Mouse (Mus musculus): Measurements from ENCODE around the gene Cers6. TPM values are rescaled to one million over a fixed set of nuclear protein-coding genes. Genes with fewer than 3 reads are reported as not detected.
A peak's percentile ranks its signal among the peaks of the same experiment; 100 is the strongest.

Gene Cers6
- polyA plus RNA-seq, 1 experiment from 2014 or later = 13.8 TPM

DNA sequence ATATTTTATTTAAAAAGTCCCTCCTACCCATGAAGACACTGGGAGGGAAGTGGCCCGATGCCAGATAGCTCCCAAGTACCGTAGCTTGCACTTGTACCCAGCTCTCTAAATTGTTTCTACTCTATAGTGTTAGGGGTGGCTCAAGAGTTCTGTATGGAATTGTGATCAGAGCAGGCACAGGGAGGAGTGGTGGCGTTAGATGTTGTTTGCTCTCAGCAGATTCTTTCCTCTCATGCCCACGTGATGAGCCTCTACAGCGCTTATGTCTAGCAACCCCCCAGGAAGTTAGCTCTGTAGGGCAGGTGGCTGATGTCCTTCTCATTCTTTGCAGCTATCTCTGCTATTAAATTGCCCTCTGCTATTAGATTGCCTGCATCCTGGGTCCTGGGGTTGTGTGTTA lies 98.8 kb downstream of the Cers6 start:
- peak; percentile 63 for DNase-seq (ENCODE audit: low spot score)

DNA sequence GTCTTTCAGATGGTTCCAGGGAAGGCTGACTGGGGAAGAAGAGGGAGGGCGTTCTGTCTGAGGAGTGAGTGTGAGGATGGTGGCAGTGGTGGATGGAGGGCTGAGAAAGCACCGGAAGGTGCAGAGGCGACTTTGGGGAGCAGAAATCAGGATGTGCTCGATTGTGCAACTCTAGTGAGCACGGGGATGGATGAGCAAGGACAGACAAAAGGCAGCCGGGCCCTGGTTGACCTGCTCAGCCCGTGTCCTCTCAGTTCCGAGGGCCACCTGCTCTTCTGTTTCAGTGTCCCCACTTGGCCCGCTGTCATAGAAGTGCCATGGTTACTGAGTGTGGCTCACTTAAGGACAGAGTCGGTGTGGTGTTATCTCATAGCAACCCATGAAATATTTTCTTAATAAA lies 99.4 kb downstream of the Cers6 start:
- DNase-seq (ENCODE audit: low spot score) = no peak

DNA sequence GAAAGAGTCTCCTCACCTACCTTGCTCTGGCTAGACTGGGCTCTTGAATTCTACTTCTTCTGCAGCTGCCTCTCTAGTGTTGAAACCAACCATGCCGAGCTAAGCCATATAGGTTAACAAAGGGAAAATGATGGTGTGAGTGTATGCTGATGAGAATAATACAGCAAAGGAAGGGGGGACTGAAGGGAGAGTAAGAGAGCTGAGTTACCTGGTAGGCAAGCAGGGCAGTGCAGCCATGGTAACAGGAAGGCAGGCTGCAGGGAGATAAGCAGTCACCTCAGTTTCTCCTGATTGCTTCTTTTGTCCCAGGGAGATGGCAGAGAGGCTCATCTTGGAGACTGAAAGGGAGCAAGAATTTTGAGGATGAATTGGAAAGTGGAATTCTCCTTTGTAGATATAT lies 105.1 kb downstream of the Cers6 start:
- DNase-seq (ENCODE audit: low spot score) = no peak

DNA sequence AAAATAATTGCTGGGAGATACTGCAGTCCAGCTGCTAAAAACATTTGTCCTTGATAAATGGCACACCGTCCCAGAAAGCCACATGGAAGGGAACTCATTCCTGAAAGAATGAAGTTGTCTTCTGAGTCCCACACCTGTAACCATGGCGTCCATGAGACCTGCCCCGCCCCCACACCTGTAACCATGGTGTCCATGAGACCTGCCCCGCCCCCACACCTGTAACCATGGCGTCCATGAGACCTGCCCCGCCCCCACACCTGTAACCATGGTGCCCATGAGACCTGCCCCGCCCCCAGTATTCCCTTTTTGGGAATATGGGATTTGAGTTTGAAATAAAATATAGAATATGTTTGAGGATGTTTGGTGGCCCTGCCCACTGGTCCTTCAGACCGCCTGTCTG lies 106.8 kb downstream of the Cers6 start:
- no peak for DNase-seq (ENCODE audit: low spot score)

DNA sequence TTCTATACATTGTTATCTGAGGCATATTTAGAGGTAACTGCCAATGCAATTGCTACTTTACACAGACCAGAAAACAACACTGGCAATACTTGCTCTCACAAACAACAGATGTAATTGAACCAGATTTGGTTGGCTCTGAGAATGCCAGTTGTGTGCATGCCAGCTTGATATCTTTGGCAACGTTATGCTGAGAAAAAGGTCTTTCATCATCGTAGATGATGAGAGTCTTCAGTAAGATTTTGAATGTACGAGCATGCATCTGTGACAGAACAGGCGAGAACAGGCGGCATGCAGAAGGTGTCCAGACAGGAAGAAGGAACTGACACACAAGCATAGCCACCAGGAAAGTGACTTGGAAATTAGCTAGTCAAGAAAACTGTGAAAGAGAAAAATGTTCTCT lies 110.6 kb downstream of the Cers6 start:
- DNase-seq (ENCODE audit: low spot score) = no peak

DNA sequence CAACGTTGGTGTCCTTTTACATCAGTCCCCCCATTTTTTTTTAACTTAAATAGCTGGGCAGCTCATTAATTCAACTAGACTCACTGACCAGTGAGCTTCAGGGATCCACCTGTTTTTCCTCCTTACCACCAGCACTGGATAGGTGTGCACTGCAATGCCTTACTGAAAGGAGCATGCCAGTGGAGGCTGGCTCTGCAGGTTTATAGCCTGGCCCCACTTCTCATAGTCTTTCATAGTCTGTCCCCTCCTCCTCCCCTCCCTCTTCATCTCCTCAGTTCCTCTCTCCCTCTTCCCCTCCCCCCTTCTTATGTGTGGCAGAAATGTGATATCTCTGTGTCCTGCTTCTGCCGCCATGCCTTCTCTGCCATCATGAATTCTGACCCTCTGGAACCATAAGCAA lies 112.5 kb downstream of the Cers6 start:
- DNase-seq (ENCODE audit: low spot score) = no peak

DNA sequence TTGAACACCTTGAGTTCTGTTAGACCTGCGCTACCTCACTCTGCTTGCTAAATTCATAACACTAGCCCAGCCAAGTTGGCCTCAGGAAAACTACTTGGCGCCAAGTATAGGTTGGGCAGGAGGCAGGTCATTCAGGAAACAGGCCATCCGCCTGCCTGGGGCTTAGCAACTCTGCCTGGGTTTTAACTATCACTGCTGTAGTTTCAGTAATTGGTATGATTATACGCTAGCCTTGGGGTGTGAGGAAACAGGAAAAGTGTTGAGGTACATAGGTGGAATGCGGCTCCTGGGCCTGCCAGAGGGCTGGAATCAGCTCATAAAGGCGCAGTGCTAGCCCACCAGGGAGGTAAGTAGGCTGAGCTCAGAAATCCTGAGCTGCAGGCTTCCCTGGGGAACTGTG lies 114.0 kb downstream of the Cers6 start:
- no peak for DNase-seq (ENCODE audit: low spot score)

DNA sequence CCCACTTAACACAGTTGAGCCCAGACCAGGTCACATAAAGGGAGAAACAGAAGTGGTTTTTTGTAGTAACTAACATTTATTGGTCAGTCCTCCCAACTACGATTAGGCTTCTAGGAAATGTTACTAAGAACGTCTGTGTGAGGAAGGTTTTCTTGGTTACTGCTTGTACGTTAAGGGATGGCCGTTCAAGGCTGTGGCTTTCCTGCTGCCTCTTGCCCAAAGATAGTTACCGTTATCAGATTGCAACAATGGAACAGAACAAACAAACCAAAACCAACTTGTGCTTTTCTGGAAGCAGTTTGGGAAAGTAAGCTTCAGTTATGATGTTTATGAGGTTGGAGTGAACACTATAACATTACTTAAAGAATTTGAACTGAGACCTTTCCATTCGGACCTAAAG lies 114.5 kb downstream of the Cers6 start:
- DNase-seq (ENCODE audit: low spot score) = no peak

DNA sequence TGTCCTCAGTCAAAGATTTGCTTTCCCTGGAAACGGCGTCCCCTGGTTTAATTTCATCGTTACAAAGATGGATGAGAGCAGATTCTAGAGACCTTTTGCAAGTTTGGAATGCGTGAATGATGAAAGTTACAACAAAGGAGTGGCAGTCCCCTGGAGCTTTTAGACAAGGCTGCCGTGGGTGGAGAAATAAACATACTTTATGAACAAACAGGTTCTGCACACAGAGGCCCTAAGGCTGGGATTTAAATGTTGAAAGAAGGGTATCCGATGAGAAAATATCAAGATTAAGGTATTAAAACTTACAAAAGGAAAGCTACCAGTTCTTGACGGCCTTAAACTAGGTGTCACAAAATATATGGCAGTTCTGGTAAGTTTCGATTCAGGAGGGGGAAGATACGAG lies 117.0 kb downstream of the Cers6 start:
- DNase-seq (ENCODE audit: low spot score) = no peak

DNA sequence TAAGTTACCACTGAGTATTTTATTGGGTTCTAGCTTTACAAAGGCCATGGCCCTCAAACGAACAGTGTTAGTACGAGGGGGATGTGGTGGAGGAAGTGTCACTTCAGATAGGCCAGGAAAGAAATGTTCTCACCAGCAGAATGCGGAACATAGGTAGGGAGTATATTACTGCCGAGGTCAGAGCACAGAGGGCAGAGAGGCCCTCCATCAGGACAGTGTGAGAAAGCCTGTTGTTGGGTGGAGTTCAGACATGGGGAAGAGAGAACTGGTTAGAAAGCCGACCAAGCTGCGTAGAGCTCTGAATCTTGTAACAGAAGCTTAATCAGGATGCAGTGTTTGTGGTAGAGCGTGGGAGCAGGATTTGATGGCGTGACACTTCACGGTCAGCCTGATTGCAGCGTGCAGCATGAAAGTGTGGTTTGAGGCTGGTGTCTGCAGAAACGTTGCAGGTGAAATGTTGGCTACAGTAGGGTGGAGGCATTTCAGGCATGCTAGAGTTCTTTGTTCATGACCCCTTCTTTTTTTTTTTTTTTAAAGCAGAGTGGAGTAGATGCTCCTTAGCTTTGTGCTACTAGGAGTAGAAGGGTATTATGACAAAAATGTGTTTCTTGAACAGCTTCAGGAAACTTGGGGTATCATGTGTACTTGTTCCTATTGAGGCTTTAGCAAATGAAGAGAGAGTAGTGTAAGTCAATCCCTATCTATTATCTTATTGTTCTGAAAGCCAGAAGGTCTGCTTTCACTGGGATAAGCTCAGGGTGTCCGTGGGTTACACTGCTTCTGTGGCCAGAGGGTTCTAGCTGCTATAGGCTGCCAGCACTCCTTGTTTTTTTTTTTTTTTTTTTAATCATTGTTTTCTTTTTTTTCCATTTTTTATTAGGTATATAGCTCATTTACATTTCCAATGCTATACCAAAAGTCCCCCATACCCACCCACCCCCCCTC lies 117.7 kb downstream of the Cers6 start:
- peak; percentile 44 for DNase-seq (ENCODE audit: low spot score)

DNA sequence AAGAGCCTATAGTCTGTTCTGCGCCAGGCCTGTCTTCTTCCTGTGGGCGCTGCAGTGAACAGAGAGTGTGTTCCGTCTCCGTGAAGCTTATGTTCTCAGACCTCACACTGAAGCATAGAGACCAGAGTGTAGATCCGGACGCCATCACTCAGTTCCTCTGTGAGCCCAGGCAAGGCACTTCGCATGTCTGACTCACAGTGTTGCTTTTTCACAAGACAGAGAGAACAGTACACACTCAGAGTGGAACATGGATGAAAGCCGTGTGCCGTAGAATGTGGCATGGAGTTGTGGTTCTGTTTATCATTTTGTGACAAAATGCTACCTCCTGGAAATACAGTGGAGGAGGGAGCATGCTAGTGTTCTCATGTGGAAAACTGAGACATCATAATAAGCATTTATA lies 120.1 kb downstream of the Cers6 start:
- peak; percentile 22 for DNase-seq (ENCODE audit: low spot score)

DNA sequence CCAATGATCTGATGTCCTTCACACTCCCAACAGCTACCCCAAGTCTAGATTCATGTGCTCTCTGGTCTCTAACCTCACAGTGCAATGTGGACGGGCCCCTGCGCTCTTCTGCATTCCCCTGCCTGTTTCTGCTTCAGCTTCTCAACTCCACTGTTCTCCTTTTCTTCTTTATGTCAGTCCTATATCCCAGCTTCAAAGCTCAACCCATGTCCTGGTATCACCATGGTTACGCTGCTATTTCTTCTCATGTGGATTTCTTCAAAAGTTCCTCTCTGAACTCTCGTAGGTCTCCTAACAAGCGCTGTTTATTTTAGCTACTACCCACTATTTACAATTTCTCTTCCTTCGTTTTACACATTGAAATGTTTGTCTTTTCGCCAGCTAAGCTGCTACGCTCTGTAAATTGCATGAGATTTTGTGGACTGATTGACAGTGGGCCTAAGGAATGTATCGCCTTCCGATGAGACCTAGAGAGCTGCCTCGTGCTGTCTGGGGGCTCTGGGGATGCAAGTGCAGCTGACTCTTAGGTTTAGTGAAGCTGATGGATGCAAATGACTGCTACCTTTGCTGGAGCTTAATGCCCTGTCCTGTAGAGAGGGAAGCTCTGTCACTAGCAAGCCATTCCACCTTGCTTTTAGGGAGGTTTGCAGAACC lies 120.6 kb downstream of the Cers6 start:
- peak; percentile 54 for DNase-seq (ENCODE audit: low spot score)

DNA sequence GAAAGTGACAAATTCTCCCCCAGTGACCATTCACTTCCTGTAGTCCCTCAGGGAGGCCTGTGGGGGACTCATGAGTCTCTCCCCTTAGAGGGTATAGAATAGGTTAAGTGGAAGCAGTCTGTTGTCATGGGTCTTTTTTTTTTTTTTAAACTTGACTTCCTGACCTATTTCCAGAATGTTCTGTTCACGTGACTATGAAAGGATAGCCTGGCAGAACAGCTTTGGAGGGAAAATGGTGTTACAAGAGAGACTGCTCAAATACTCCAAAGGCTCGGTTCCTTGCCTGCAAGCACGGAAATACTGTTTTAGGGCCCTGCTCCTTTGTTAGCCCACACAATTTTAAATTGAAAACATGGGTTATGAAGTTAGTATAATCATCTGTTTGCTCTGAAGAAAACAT lies 121.7 kb downstream of the Cers6 start:
- DNase-seq (ENCODE audit: low spot score) = no peak

DNA sequence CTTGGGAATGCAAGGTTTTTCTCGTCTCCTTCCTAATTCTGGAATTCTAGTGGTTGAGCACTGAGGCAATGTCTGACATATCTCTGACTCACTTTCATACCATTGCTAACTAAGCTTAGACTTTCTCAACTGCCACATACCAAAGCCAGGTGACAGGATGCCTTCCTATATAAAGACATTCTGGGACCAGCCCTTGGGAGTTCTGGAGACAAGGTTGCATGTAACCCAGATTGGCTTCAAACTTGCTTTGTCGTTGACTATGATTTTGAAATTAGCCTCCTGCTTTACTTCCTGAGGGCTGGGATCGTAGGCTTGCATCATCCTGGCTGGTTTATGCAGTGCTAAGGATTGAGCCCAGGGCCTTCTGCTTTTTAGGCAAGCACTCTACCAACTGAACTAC lies 122.2 kb downstream of the Cers6 start:
- no peak for DNase-seq (ENCODE audit: low spot score)

DNA sequence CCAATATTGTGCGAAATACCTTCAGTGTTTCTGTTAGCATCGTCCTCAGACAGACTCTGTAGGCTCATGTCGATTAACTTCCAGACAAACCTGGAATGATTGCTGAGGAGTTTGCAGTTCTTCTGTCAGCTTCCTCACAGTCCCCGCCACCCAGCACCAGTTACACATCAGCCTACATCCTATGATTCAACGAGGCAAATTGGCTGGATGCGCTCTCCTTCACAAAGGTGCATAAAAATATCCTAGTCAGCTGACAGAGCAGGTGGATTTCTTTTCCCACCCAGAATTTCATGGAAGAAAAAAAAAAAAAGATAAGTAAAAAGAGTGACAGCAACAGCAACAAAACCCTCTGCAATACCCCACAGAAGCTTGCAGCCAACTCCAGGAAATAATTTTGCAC lies 127.9 kb downstream of the Cers6 start:
- DNase-seq (ENCODE audit: low spot score) = no peak

DNA sequence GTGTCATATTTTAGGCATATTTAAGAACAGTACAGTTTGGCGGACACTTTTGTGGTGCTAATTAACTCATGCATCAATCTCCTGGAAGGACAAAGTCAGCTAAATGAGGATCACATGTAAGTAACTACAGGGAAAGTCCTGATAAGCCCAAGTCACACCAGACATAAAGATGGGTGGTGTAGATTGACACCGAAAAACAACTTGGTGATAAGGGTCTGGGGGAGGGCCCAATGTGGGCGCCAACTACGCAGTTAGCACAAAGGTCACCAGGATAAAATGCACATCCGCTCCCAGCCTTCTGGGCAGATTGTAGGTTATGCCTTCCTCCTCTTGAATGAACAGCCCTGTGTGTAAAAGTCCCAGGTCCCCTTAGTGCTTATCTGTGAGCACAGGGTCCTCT lies 131.4 kb downstream of the Cers6 start:
- DNase-seq (ENCODE audit: low spot score) = no peak

DNA sequence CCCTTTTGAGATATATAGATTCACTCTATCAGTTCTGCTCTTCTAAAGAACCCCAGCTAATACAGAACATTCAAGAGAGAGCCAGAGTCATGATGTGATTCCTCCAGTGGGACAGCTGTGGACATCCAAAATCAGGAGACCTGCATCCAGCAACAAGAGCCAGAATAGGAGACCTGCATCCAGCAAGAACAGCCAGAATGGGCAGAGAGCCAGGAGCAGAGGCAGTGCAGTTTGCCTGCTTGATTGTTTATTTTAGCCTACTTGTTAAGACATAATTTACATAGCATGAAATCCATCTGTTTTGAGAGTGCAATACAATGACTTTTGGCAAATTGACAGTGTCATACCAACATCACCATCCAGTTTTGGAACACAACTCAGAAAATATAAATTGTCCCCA lies 133.2 kb downstream of the Cers6 start:
- DNase-seq (ENCODE audit: low spot score) = no peak

DNA sequence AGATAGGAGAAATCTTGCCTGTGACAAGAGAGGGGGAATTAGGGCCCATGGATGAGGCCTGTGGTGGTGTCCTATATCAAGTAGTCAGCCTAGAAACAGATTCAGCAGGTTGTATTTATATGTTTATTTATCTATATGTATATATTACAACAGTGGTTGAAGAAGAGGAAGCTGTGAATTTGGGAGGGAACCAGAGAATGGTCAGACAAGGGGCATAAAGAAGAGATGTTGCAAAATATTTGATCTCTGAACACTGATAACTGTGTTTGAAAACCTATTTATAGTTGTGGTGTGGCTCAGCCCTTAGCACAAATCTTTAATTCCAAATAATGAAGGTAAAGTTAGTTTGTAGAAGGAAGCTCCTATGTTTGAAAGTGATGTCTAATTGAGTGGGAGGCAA lies 134.5 kb downstream of the Cers6 start:
- DNase-seq (ENCODE audit: low spot score) = no peak

DNA sequence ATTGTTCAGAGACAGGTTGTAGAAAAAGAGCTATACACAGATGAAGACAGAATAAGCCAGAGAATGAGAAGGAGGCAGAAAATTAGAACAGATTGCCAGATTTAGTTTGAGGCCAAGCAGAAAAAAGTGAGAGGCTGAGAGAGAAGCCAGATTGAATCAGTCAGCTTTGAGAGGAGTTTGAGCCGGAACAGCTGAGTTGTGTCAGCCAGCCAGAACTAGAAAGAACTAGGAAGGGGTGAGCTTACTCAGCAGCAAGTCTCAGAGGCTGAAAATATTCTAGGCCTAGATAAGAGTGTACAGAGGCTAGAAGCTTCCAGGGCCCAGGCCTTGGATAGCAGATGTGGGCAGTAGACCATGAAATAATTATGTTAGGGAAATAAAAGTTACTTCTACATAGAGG lies 135.0 kb downstream of the Cers6 start:
- no peak for DNase-seq (ENCODE audit: low spot score)

DNA sequence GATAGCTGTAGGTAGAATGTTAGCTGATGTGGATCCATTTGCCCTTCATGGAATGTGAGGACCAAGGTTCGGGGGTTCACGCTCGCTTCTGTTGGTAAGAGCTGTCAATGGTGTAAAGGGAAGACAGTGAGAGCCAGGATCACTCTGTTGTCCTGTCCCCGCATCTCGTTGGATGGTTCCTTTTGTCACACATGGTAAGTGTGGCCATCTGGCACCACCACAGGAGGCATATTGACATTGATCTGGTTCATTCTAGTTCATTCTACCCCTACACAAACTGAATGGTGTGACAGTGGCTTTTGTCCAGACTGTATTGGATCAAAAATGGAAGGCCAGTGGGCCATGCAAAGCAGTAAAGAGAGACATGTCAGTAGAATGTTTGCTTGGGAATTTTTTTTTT lies 142.8 kb downstream of the Cers6 start:
- DNase-seq (ENCODE audit: low spot score) = no peak

DNA sequence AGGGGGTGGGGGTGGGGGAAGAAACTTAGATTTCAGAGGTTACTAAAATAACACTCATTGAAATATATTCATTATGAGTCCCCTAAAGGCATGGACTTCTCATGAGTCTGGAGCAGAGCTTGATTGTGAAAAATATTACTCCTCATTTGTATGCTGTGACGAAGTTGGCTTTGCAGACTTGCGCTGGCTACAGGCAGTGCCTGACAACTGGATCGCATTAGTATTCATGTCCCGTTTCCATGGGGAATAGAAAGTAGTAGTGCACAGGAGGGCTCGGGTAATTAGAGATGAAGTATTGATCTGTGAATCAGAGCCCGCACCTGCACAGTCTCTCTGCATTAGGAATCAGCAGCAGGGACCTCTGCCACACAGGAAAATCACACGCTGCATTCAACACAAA lies 150.2 kb downstream of the Cers6 start:
- no peak for DNase-seq (ENCODE audit: low spot score)

DNA sequence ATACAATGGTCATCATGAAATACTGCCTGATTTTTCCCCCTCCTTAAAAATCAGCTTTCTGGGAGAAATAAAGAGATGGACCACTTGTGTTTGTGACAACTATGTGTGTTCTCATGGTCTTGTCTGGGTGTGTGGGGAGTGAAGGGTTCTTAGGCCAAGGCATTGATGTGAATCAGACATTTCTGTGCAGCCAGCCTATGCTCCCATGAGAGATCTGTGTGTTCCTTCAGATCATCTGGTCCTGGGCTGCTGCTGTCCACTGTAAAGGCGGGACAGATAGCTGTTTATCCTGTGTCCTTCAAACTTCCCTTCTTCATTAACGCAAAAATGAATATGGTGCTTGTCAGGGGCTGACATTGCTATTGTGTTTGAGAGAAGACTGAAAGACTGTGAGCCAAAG lies 150.6 kb downstream of the Cers6 start:
- no peak for DNase-seq (ENCODE audit: low spot score)

DNA sequence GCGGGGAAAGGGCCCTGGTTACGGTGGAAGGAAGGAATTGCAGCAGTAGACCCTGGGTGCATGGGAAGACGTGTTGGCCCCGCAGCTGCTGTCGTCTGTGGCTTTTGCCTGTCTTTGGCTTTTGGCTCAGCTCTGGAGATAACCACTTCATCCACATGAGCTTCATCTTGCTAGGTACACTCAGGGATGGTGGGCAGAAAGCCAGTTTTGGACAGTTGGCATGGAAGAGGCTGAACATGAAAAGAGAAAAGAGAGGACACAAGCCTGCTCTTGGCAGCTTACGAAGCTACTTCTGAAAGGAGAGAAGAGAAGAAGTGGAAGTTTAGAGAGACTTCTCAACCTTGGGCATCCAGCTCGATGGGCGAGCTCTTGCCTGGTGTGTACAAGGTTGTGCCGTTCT lies 153.0 kb downstream of the Cers6 start:
- no peak for DNase-seq (ENCODE audit: low spot score)

Data from thymus, postnatal 0 days (tissue).